Mouse (Mus musculus) brown adipose tissue, adult 24 weeks (tissue): ENCODE measurements around the gene 3110082I17Rik. TPM values are rescaled to one million over a fixed set of nuclear protein-coding genes. Genes with fewer than 3 reads are reported as not detected.
A peak's percentile ranks its signal among the peaks of the same experiment; 100 is the strongest.

Source experiments
- H3K27ac ChIP-seq: fragments of 200-500 bp; replicated peaks from 2 replicates; pipeline ENCODE4 v1.5.1; 2012; ENCODE audit warnings: low read depth, mild to moderate bottlenecking, low read length
- H3K4me1 ChIP-seq: fragments of 200-500 bp; 2 replicates; pipeline ENCODE4 v1.6.1; 2012; ENCODE audit warnings: low read length, mixed read lengths; ENCODE audit not compliant: control insufficient read depth, insufficient read depth, insufficient read length
- H3K4me3 ChIP-seq: fragments of 200-500 bp; 2 replicates; pipeline ENCODE4 v1.5.1; 2012; ENCODE audit warnings: low read depth, mild to moderate bottlenecking, low read length, moderate library complexity; ENCODE audit not compliant: insufficient read depth
- polyA plus RNA-seq: library from polyadenylated mRNA; stranded (reverse); fragments of >200 nt; gene quantifications from 2 replicates; pipeline ENCODE4 v1.2.4, GENCODE M21; 2012; ENCODE audit not compliant: missing spikeins, insufficient read depth, insufficient read length

3110082I17Rik gene
- polyA plus RNA-seq, 1 experiment = 6.0 TPM

GRCm38 (mm10) chr5:139399991-139400390 is 60.3 kb downstream of the 3110082I17Rik start:
- Histone ChIP-seq H3K4me3 (no peak overlapping the region), H3K4me1 (peaks cover 21% of the 10 kb centered on the region), H3K27ac (no peak overlapping the region)

- Histone ChIP-seq H3K4me1 (peaks cover 10% of the 10 kb centered on the region), H3K4me3 (no peak overlapping the region), H3K27ac (no peak overlapping the region)
Measured at GRCm38 (mm10) chr5:139398786-139399185, 61.5 kb downstream of the 3110082I17Rik start.

DNA sequence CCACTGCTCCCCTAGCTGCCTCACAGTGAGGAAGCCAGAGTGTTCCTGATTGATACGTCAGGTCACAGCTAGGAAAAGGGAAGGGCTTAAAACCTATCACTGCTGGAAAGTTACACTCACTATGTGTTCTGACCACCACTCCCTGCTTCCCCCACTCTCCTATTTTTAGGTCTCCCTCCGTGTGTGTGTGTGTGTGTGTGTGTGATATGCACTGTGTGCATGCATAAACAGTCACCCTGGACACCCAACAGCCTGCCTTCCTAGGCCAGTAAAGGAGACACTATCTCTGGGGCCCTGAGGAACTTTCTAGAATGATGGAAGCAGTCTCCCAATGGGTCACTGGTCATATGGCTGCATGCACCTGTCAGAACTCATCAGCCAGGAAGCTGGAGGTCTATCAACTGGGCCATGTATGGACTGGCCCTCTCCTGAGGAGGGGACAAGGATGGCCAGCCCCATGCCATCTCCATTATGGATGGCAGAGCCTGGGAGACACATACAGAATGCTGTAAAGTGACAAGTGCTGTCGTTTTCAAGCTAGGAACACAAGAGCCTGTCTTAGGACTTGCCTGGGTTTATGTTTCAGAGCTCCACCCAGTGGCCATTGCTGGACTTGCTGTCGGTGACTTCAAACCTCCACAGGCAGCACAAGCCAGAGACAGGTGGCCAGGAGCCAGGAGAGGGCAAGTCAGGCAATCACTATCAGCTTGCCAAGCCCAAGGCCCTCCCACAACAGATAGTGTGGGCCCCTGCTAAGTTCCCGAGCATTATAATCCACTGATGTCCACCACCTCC is 62.2 kb downstream of the 3110082I17Rik start:
- Histone ChIP-seq H3K4me1 (peaks cover 8% of the 10 kb centered on the region), H3K4me3 (no peak overlapping the region), H3K27ac (0 out of 2 replicates have a peak overlapping the region, but pooled peaks have one; percentile 4)

- Histone ChIP-seq H3K4me3 (no peak overlapping the region), H3K4me1 (peaks cover 16% of the 10 kb centered on the region), H3K27ac (peak overlapping the region; percentile 4; the same call in 1 of the 2 replicates)
Measured at GRCm38 (mm10) chr5:139397359-139397916, 62.9 kb downstream of the 3110082I17Rik start.

DNA sequence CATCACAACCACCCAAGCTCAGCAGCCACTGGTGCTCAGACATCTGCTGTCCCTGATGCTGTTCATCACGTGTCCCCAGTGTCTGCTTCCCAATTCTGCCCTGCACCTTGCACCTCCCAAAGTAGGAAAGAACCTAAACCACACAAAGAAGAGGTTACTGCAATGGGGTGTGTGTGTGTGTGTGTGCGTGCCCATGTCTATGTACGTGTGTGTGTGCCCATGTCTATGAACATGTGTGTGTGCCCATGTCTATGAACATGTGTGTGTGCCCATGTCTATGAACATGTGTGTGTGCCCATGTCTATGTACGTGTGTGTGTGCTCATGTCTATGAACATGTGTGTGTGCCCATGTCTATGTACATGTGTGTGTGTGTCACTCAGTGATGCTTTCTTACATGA is 64.8 kb downstream of the 3110082I17Rik start:
- Histone ChIP-seq H3K4me1 (peaks cover 29% of the 10 kb centered on the region), H3K4me3 (no peak overlapping the region), H3K27ac (no peak overlapping the region)

- Histone ChIP-seq H3K4me1 (peaks cover 37% of the 10 kb centered on the region), H3K27ac (no peak overlapping the region), H3K4me3 (no peak overlapping the region)
Measured at GRCm38 (mm10) chr5:139394399-139394798, 65.9 kb downstream of the 3110082I17Rik start.

DNA sequence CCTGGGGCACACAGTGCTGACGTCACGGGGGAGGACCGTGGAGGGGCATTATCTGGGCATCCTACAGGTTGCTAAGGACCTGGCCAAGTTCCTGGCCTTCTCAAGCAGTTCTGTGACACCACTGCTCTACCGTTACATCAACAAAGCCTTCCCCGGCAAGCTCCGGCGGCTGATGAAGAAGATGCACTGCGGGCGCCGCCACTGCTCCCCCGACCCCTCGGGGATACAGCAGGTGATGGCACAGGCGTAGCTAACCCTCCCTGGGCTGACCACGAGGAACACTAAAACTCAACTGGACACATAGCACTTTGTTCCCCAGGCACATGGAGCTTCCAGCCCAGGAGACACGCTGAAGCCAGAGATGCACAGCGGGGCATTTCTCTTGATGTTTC is 67.1 kb downstream of the 3110082I17Rik start:
- H3K4me1 ChIP-seq = peaks cover 42% of the 10 kb centered on the region
- H3K4me3 ChIP-seq = no peak overlapping the region
- 0 out of 2 replicates have a peak overlapping the region, but pooled peaks have one; percentile 72 for H3K27ac ChIP-seq

DNA sequence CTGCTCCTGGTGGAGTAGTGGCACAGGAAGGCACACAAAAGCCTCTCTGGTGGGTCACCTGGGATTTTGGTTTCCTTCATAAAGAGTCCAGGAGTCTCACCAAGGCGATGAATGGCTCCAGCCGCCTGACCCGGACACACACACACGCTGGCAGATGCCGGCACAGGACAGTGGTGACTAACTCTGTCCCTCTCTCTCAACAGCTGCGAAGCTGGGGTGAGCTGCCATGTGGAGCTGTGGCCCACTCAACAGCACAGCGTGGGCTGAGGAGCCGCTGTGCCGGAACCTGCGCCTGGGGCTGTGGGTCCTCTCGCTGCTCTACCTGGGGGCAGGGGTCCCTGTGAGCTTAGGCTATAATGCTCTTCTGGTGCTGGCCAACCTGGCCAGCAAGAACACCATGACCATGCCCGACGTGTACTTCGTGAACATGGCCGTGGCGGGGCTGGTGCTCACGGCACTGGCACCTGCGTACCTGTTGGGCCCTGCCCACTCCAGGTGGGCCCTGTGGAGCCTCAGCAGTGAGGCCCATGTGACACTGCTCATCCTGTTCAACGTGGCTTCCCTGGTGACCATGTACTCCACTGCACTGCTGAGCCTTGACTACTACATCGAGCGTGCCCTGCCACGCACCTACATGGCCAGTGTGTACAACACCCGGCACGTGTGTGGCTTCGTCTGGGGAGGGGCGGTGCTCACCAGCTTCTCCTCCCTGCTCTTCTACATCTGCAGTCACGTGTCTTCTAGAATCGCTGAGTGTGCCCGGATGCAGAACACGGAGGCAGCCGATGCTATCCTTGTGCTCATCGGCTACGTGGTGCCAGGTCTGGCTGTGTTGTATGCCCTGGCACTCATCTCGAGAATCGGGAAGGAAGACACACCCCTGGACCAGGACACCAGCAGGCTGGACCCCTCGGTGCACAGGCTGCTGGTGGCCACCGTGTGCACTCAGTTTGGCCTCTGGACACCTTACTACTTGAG is 67.8 kb downstream of the 3110082I17Rik start:
- Histone ChIP-seq H3K27ac (peak overlapping the region; percentile 72), H3K4me3 (no peak overlapping the region), H3K4me1 (peaks cover 44% of the 10 kb centered on the region)

GRCm38 (mm10) chr5:139391309-139391990 is 68.9 kb downstream of the 3110082I17Rik start:
- peak overlapping the region; percentile 31 for H3K4me3 ChIP-seq
- peaks cover 44% of the 10 kb centered on the region for H3K4me1 ChIP-seq
- H3K27ac ChIP-seq = peak overlapping the region; percentile 72

- H3K27ac ChIP-seq = peak overlapping the region; percentile 96
- H3K4me1 ChIP-seq = peaks cover 53% of the 10 kb centered on the region
- peak overlapping the region; percentile 33 for H3K4me3 ChIP-seq
Measured at GRCm38 (mm10) chr5:139390324-139391119, 69.8 kb downstream of the 3110082I17Rik start.

GRCm38 (mm10) chr5:139389676-139390061 is 70.7 kb downstream of the 3110082I17Rik start:
- Histone ChIP-seq H3K4me1 (peaks cover 61% of the 10 kb centered on the region), H3K27ac (peak overlapping the region; percentile 96), H3K4me3 (peak overlapping the region; percentile 33)

GRCm38 (mm10) chr5:139388694-139389675 is 71.3 kb downstream of the 3110082I17Rik start:
- Histone ChIP-seq H3K4me3 (no peak overlapping the region), H3K4me1 (peaks cover 66% of the 10 kb centered on the region), H3K27ac (peak overlapping the region; percentile 96)

- Histone ChIP-seq H3K27ac (peak overlapping the region; percentile 96), H3K4me3 (no peak overlapping the region), H3K4me1 (peaks cover 74% of the 10 kb centered on the region)
Measured at GRCm38 (mm10) chr5:139388195-139388570, 72.1 kb downstream of the 3110082I17Rik start.
